Mouse (Mus musculus) neural tube, embryonic 14.5 days (tissue): ENCODE data around the gene Stx17. TPM values are rescaled to one million over a fixed set of nuclear protein-coding genes. Genes with fewer than 3 reads are reported as not detected.

Source experiments
- ATAC-seq: fragments of 200-750 bp; cut with Nextera tagmentation; 2 replicates; pipeline ENCODE4 v1.8.0; 2017; ENCODE audit warnings: low read depth, mild to moderate bottlenecking, moderate TSS enrichment, moderate library complexity
- H3K27ac ChIP-seq: fragments of 300-500 bp; sonication (generic); 2 replicates; pipeline ENCODE4 v1.5.1; 2014; ENCODE audit warnings: low read depth, mild to moderate bottlenecking, control low read depth, low read length, moderate library complexity, mixed read lengths
- H3K27me3 ChIP-seq: fragments of 300-500 bp; sonication (generic); 2 replicates; pipeline ENCODE4 v1.6.1; 2014; ENCODE audit warnings: low read length; ENCODE audit not compliant: control insufficient read depth, insufficient read depth
- H3K36me3 ChIP-seq: fragments of 300-500 bp; sonication (generic); 2 replicates; pipeline ENCODE4 v1.6.1; 2014; ENCODE audit warnings: low read length, mixed read lengths; ENCODE audit not compliant: control insufficient read depth, insufficient read depth
- H3K4me1 ChIP-seq: fragments of 300-500 bp; sonication (generic); 2 replicates; pipeline ENCODE4 v1.6.1; 2014; ENCODE audit warnings: low read length; ENCODE audit not compliant: control insufficient read depth, insufficient read depth
- H3K4me2 ChIP-seq: fragments of 300-500 bp; sonication (generic); 2 replicates; pipeline ENCODE4 v1.6.1; 2014; ENCODE audit warnings: mild to moderate bottlenecking, low read depth, low read length, control low read depth
- H3K4me3 ChIP-seq: fragments of 300-500 bp; sonication (generic); 2 replicates; pipeline ENCODE4 v1.5.1; 2014; ENCODE audit warnings: low read depth, low read length, control low read depth, mixed read lengths
- H3K9ac ChIP-seq: fragments of 300-500 bp; sonication (generic); replicated peaks from 2 replicates; pipeline ENCODE4 v1.6.1; 2014; ENCODE audit warnings: low read depth, mild to moderate bottlenecking, control low read depth, low read length, mixed read lengths
- H3K9me3 ChIP-seq: fragments of 300-500 bp; sonication (generic); 2 replicates; pipeline ENCODE4 v1.6.1; 2016; ENCODE audit warnings: low read length; ENCODE audit not compliant: control insufficient read depth
- WGBS: fragments of 180-500 bp; shearing (Covaris S2); extraction: QIAGEN DNeasy Blood & Tissue Kit; methylation state at CpG from one replicate; pipeline ENCODE4 v1.1.7; 2014; 5-methylcytosine and 5-hydroxymethylcytosine counted together
- polyA plus RNA-seq: library from polyadenylated mRNA; unstranded; fragments of >200 nt; fragmentation: Nextera tagmentation; extraction: Ambion mirVana; gene quantifications from 2 replicates; pipeline ENCODE4 v1.2.1, GENCODE M21; 2014

Gene Stx17
- polyA plus RNA-seq, 1 experiment from 2014 or later: 31.2 TPM

GRCm38 (mm10) chr4:48149492-48149891 is 24.8 kb downstream of the Stx17 start:
- no peak overlapping the region for H3K27ac ChIP-seq
- H3K4me3 ChIP-seq: no peak overlapping the region
- H3K4me2 ChIP-seq: no peak overlapping the region
- WGBS: 95% methylated on average over 2 of the region's 2 CpGs
- no peak overlapping the region for H3K9ac ChIP-seq
- ATAC-seq: no peak
- no peaks in the 10 kb centered on the region for H3K4me1 ChIP-seq
- no peaks in the 10 kb centered on the region for H3K36me3 ChIP-seq
- no peaks in the 10 kb centered on the region for H3K27me3 ChIP-seq
- no peaks in the 10 kb centered on the region for H3K9me3 ChIP-seq

DNA sequence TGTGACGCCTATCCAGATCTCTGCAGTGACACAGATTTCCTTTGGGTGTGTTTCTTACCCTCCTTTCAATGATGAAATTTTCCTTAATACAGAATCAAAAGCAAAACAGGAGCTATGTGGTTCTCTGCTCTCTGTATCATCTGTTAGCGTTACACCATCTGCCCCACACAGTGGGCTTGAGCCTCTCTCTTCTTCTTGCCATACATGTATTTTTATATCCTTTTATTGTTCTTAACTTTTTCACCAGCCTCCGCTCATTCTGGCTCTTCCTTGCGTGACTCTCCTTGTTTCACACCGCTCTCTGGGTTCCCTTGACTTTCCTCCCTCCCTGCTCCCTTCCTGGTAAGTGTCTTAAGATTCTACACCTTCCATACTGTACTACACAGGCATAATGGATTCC is 28.5 kb downstream of the Stx17 start:
- 93% methylated on average over 5 of the region's 5 CpGs for WGBS
- Histone ChIP-seq H3K9ac (no peak overlapping the region), H3K9me3 (no peaks in the 10 kb centered on the region), H3K27me3 (no peaks in the 10 kb centered on the region), H3K4me3 (no peak overlapping the region), H3K27ac (no peak overlapping the region), H3K4me2 (no peak overlapping the region), H3K36me3 (no peaks in the 10 kb centered on the region), H3K4me1 (no peaks in the 10 kb centered on the region)
- ATAC-seq: no peak

GRCm38 (mm10) chr4:48155864-48156263 is 31.1 kb downstream of the Stx17 start:
- 57% methylated on average over 1 of the region's 1 CpGs for WGBS
- H3K4me3 ChIP-seq: no peak overlapping the region
- no peak overlapping the region for H3K9ac ChIP-seq

DNA sequence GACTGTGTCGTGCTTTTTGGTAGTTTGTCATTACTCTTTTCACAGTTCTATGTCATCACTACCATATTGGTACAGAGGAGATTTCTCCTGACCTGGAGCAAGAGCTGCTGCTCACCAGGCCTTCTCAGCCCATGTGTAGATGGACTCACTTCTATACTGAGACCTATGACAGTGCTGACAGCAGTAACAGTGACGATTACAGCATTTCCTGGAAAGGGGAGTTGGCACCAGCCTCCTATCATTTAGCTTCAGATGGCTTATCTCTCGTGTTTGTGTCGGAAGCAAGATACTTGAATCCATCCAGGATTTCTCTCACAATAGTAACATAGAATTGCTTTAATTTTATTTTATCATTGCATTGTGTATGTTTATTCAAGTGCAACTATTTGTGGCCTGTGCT is 35.7 kb downstream of the Stx17 start:
- no peak for ATAC-seq
- Histone ChIP-seq H3K27me3 (no peaks in the 10 kb centered on the region), H3K9ac (no peak overlapping the region), H3K4me3 (no peak overlapping the region), H3K4me2 (no peak overlapping the region), H3K27ac (no peak overlapping the region), H3K4me1 (no peaks in the 10 kb centered on the region), H3K9me3 (no peaks in the 10 kb centered on the region), H3K36me3 (no peaks in the 10 kb centered on the region)
- 91% methylated on average over 4 of the region's 4 CpGs for WGBS

More at GRCm38 (mm10) chr4:48155864-48156263, 31.1 kb downstream of the Stx17 start:
- H3K27me3 ChIP-seq: no peaks in the 10 kb centered on the region
- ATAC-seq: no peak
- H3K9me3 ChIP-seq: no peaks in the 10 kb centered on the region
- no peak overlapping the region for H3K27ac ChIP-seq
- no peaks in the 10 kb centered on the region for H3K36me3 ChIP-seq
- H3K4me1 ChIP-seq: no peaks in the 10 kb centered on the region
- H3K4me2 ChIP-seq: no peak overlapping the region

DNA sequence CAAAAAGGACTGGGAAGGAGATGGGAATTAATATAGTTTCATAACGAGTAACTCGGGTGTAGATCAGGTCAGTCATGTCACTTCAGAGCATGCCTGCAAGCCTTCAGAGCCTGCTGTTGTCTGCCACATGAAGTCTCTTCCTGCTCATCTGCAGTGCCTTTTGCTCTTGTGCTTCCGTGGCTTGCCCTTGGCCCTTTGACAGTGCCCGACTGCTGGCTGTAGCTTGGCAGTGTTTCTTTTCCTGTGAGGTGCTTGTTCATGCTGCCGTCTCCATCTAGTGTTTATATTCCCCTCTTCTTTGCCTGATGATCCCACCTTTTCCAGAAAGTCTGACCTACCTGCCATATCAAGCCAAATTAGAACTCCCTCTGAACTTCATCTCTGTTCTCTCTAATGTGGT is 39.1 kb downstream of the Stx17 start:
- 90% methylated on average over 5 of the region's 5 CpGs for WGBS
- H3K27me3 ChIP-seq: no peaks in the 10 kb centered on the region
- H3K36me3 ChIP-seq: no peaks in the 10 kb centered on the region
- no peaks in the 10 kb centered on the region for H3K9me3 ChIP-seq
- H3K4me2 ChIP-seq: no peak overlapping the region
- no peak overlapping the region for H3K4me3 ChIP-seq
- no peaks in the 10 kb centered on the region for H3K4me1 ChIP-seq
- no peak overlapping the region for H3K27ac ChIP-seq
- H3K9ac ChIP-seq: no peak overlapping the region
- no peak for ATAC-seq

DNA sequence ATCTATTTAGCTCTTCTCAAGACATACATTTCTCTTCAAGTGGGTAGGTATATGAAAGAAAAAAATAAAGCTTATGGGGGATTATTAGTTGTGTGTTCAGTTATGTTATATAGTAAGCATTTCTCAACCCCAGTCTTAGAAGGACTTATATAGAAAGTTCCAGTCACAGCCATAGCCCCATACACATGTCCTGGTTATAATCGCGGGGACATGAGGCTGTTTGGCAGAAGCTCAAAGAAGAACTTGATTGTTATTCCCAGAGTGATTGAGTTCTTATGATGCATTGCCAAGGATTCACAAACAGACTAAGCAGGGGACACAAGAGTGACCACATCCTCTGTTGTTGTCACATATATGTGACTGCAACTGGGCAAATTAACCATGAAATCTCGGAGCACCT is 51.0 kb downstream of the Stx17 start:
- Histone ChIP-seq H3K9ac (no peak overlapping the region), H3K4me3 (no peak overlapping the region), H3K4me1 (no peaks in the 10 kb centered on the region), H3K9me3 (no peaks in the 10 kb centered on the region), H3K27ac (no peak overlapping the region), H3K4me2 (no peak overlapping the region), H3K27me3 (no peaks in the 10 kb centered on the region), H3K36me3 (no peaks in the 10 kb centered on the region)
- 90% methylated on average over 3 of the region's 3 CpGs for WGBS
- ATAC-seq: no peak

DNA sequence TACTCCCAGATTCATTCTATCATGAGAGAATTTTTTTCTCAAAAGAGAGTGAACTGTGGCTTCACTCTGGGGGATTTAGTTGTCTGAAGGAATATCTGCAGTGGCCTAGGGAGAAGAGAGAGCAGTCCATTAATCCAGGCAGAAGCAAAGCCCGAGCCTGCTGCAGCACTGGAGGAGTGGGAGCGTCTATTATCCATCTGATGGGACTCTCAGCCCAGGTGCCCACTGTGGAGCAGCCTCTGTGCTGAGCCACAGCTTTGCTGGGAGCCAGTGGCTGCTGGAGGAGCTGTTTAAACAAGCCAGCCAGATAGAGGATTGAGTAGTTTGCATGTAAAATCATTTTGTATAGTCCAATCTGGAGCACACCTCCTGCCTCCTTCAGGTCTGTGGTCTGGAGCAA is 56.2 kb downstream of the Stx17 start:
- Histone ChIP-seq H3K4me3 (no peak overlapping the region), H3K36me3 (no peaks in the 10 kb centered on the region), H3K9ac (no peak overlapping the region), H3K9me3 (no peaks in the 10 kb centered on the region), H3K27ac (no peak overlapping the region), H3K27me3 (no peaks in the 10 kb centered on the region), H3K4me2 (no peak overlapping the region), H3K4me1 (no peaks in the 10 kb centered on the region)
- WGBS: 14% methylated on average over 2 of the region's 2 CpGs
- ATAC-seq: no peak

DNA sequence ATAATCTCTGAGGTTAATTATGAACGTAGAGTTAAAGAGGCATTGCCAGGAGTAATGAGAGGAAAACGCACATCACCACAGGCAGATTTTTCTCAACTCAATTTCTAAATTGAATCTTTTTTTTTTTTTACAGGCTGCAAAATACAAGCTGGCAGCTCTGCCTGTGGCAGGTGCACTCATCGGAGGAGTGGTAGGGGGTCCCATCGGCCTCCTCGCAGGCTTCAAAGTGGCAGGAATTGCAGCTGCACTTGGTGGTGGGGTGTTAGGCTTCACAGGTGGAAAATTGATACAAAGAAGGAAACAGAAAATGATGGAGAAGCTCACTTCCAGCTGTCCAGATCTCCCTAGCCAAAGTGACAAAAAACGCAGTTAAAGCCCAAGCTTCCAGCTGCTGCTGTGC is 56.7 kb downstream of the Stx17 start:
- no peaks in the 10 kb centered on the region for H3K36me3 ChIP-seq
- no peak overlapping the region for H3K9ac ChIP-seq
- ATAC-seq: no peak
- no peak overlapping the region for H3K27ac ChIP-seq
- H3K4me3 ChIP-seq: no peak overlapping the region
- H3K9me3 ChIP-seq: no peaks in the 10 kb centered on the region
- no peak overlapping the region for H3K4me2 ChIP-seq
- no peaks in the 10 kb centered on the region for H3K4me1 ChIP-seq
- H3K27me3 ChIP-seq: no peaks in the 10 kb centered on the region
- 64% methylated on average over 6 of the region's 6 CpGs for WGBS

- whole genome bisulfite sequencing: 93% methylated on average over 8 of the region's 8 CpGs
- Histone ChIP-seq H3K27me3 (no peaks in the 10 kb centered on the region), H3K4me1 (no peaks in the 10 kb centered on the region), H3K4me3 (no peak overlapping the region), H3K9me3 (no peaks in the 10 kb centered on the region), H3K9ac (no peak overlapping the region), H3K36me3 (no peaks in the 10 kb centered on the region), H3K4me2 (no peak overlapping the region), H3K27ac (no peak overlapping the region)
- no peak for ATAC-seq
Observed at GRCm38 (mm10) chr4:48182115-48182806, 57.5 kb downstream of the Stx17 start.
